Mouse (Mus musculus) embryonic facial prominence, embryonic 11.5 days (tissue): ENCODE results near the gene Kcnip2. TPM values are rescaled to one million over a fixed set of nuclear protein-coding genes. Genes with fewer than 3 reads are reported as not detected.

Experiments used
- ATAC-seq: fragments of 200-750 bp; cut with Nextera tagmentation; replicated peaks from 2 replicates; pipeline ENCODE4 v1.8.0; 2017; ENCODE audit warnings: low read depth; ENCODE audit not compliant: insufficient number of reproducible peaks, low FRiP score, low TSS enrichment
- DNase-seq: peaks from one replicate; pipeline ENCODE4 v3.0.0-alpha.2; 2015; ENCODE audit warnings: low spot score
- H3K27ac ChIP-seq: fragments of 300-500 bp; sonication (generic); replicated peaks from 2 replicates; pipeline ENCODE4 v1.5.1; 2014; ENCODE audit warnings: mild to moderate bottlenecking, low read depth, low read length, control low read depth
- H3K27me3 ChIP-seq: fragments of 300-500 bp; sonication (generic); 2 replicates; pipeline ENCODE4 v1.6.1; 2014; ENCODE audit warnings: mild to moderate bottlenecking, low read length, moderate library complexity, mixed read lengths; ENCODE audit not compliant: control insufficient read depth, insufficient read depth
- H3K36me3 ChIP-seq: fragments of 300-500 bp; sonication (generic); replicated peaks from 2 replicates; pipeline ENCODE4 v1.6.1; 2014; ENCODE audit warnings: low read depth, mild to moderate bottlenecking, low read length, moderate library complexity, mixed read lengths; ENCODE audit not compliant: control insufficient read depth, insufficient read depth
- H3K4me1 ChIP-seq: fragments of 300-500 bp; sonication (generic); 2 replicates; pipeline ENCODE4 v1.6.1; 2014; ENCODE audit warnings: low read length, mixed read lengths; ENCODE audit not compliant: control insufficient read depth, insufficient read depth
- H3K4me2 ChIP-seq: fragments of 300-500 bp; sonication (generic); 2 replicates; pipeline ENCODE4 v1.6.1; 2014; ENCODE audit warnings: low read depth, mild to moderate bottlenecking, control low read depth, low read length, moderate library complexity
- H3K4me3 ChIP-seq: fragments of 300-500 bp; sonication (generic); 2 replicates; pipeline ENCODE4 v1.5.1; 2014; ENCODE audit warnings: low read depth, low read length, control low read depth
- H3K9ac ChIP-seq: fragments of 300-500 bp; sonication (generic); replicated peaks from 2 replicates; pipeline ENCODE4 v1.6.1; 2014; ENCODE audit warnings: mild to moderate bottlenecking, control low read depth, low read length
- H3K9me3 ChIP-seq: fragments of 300-500 bp; sonication (generic); replicated peaks from 2 replicates; pipeline ENCODE4 v1.6.1; 2016; ENCODE audit warnings: mild to moderate bottlenecking, low read length, inconsistent platforms, mixed read lengths; ENCODE audit not compliant: control insufficient read depth
- WGBS: fragments of 180-500 bp; shearing (Covaris S2); extraction: QIAGEN DNeasy Blood & Tissue Kit; methylation state at CpG from one replicate; pipeline ENCODE4 v1.1.7; 2014; 5-methylcytosine and 5-hydroxymethylcytosine counted together
- polyA plus RNA-seq: library from polyadenylated mRNA; unstranded; fragments of >200 nt; fragmentation: Nextera tagmentation; extraction: Ambion mirVana; gene quantifications from 2 replicates; pipeline ENCODE4 v1.2.1, GENCODE M21; 2014

The Kcnip2 gene
- polyA plus RNA-seq: 1.3 TPM in 2 replicates

GRCm38 (mm10) chr19:45815831-45816405 lies at the start of gene Kcnip2:
Kcnip2 (minus strand) TSS chr19:45816061.
- Histone ChIP-seq H3K4me1 (peaks cover 7% of the 10 kb centered on the region), H3K27me3 (no peaks in the 10 kb centered on the region; the same call in 1 of the 2 replicates), H3K27ac (no peak within 1 kb of the TSS), H3K9me3 (no peaks in the 10 kb centered on the region), H3K4me2 (peak within 1 kb of the TSS; percentile 84), H3K36me3 (no peaks in the 10 kb centered on the region; the same call in 1 of the 2 replicates), H3K9ac (peak within 1 kb of the TSS; percentile 45), H3K4me3 (peak within 1 kb of the TSS; percentile 23)
- ATAC-seq: peak; percentile 46; the same call in 1 of the 2 replicates
- DNase-seq: peak; percentile 70
- 1% methylated on average over 22 of the region's 29 CpGs for WGBS

- H3K27me3 ChIP-seq: no peaks in the 10 kb centered on the region
- DNase-seq (no peak), ATAC-seq (no peak)
- H3K4me1 ChIP-seq: no peaks in the 10 kb centered on the region
- no peaks in the 10 kb centered on the region for H3K9me3 ChIP-seq
- no peak overlapping the region for H3K9ac ChIP-seq
- WGBS: 82% methylated on average over 8 of the region's 8 CpGs
- no peak overlapping the region for H3K27ac ChIP-seq
- H3K4me2 ChIP-seq: no peak overlapping the region
- no peak overlapping the region for H3K4me3 ChIP-seq
- H3K36me3 ChIP-seq: no peaks in the 10 kb centered on the region
Observed at GRCm38 (mm10) chr19:45855284-45855920, 39.5 kb upstream of the Kcnip2 start.

GRCm38 (mm10) chr19:45854521-45854920 lies 38.7 kb upstream of the Kcnip2 start:
- Histone ChIP-seq H3K9me3 (no peaks in the 10 kb centered on the region), H3K27me3 (no peaks in the 10 kb centered on the region), H3K4me3 (no peak overlapping the region), H3K4me2 (no peak overlapping the region), H3K36me3 (no peaks in the 10 kb centered on the region), H3K9ac (no peak overlapping the region), H3K4me1 (no peaks in the 10 kb centered on the region), H3K27ac (no peak overlapping the region)
- WGBS: 82% methylated on average over 7 of the region's 7 CpGs
- DNase-seq (no peak), ATAC-seq (no peak)

- ATAC-seq: peak; percentile 29; the same call in 1 of the 2 replicates
- Histone ChIP-seq H3K4me2 (no peak overlapping the region), H3K27ac (0 out of 2 replicates have a peak overlapping the region, but pooled peaks have one; percentile 25), H3K27me3 (no peaks in the 10 kb centered on the region), H3K4me1 (no peaks in the 10 kb centered on the region; the same call in 1 of the 2 replicates), H3K36me3 (no peaks in the 10 kb centered on the region), H3K4me3 (no peak overlapping the region), H3K9me3 (no peaks in the 10 kb centered on the region), H3K9ac (no peak overlapping the region)
- 69% methylated on average over 4 of the region's 4 CpGs for WGBS
- no peak for DNase-seq
Observed at GRCm38 (mm10) chr19:45847733-45848093, 31.9 kb upstream of the Kcnip2 start.

- ATAC-seq: peak; percentile 65; the same call in 1 of the 2 replicates
- 69% methylated on average over 3 of the region's 3 CpGs for WGBS
- H3K27ac ChIP-seq: no peak overlapping the region
Observed at GRCm38 (mm10) chr19:45847016-45847732, 31.3 kb upstream of the Kcnip2 start.

GRCm38 (mm10) chr19:45844209-45844608 lies 28.3 kb upstream of the Kcnip2 start:
- Histone ChIP-seq H3K4me2 (no peak overlapping the region), H3K9me3 (no peaks in the 10 kb centered on the region), H3K4me1 (no peaks in the 10 kb centered on the region; the same call in 1 of the 2 replicates), H3K27ac (no peak overlapping the region), H3K9ac (no peak overlapping the region), H3K27me3 (no peaks in the 10 kb centered on the region), H3K36me3 (no peaks in the 10 kb centered on the region), H3K4me3 (no peak overlapping the region)
- 65% methylated on average over 3 of the region's 3 CpGs for WGBS
- no peak for DNase-seq
- no peak for ATAC-seq

More at GRCm38 (mm10) chr19:45847016-45847732, 31.3 kb upstream of the Kcnip2 start:
- DNase-seq: peak; percentile 79
- no peaks in the 10 kb centered on the region for H3K27me3 ChIP-seq
- no peak overlapping the region for H3K9ac ChIP-seq
- H3K4me3 ChIP-seq: no peak overlapping the region
- H3K4me1 ChIP-seq: no peaks in the 10 kb centered on the region; the same call in 1 of the 2 replicates
- H3K9me3 ChIP-seq: no peaks in the 10 kb centered on the region
- no peaks in the 10 kb centered on the region for H3K36me3 ChIP-seq
- H3K4me2 ChIP-seq: no peak overlapping the region

GRCm38 (mm10) chr19:45843424-45843823 lies 27.6 kb upstream of the Kcnip2 start:
- Histone ChIP-seq H3K9ac (no peak overlapping the region), H3K9me3 (no peaks in the 10 kb centered on the region), H3K27me3 (no peaks in the 10 kb centered on the region), H3K4me2 (no peak overlapping the region), H3K4me3 (no peak overlapping the region), H3K4me1 (no peaks in the 10 kb centered on the region; the same call in 1 of the 2 replicates), H3K27ac (no peak overlapping the region), H3K36me3 (no peaks in the 10 kb centered on the region)
- DNase-seq (peak; percentile 30), ATAC-seq (no peak)
- 44% methylated on average over 10 of the region's 10 CpGs for WGBS
